Mouse (Mus musculus): ENCODE measurements around the gene Abcc3. TPM values are rescaled to one million over a fixed set of nuclear protein-coding genes. Genes with fewer than 3 reads are reported as not detected.
"Not testable (repeated sequence)": the region's sequence is repeated elsewhere in the genome, so short reads cannot be mapped to it uniquely, and the experiment has no call there.

Abcc3 gene
- polyA plus RNA-seq, 2 experiments, result 3.5 to 4.7 TPM

DNA sequence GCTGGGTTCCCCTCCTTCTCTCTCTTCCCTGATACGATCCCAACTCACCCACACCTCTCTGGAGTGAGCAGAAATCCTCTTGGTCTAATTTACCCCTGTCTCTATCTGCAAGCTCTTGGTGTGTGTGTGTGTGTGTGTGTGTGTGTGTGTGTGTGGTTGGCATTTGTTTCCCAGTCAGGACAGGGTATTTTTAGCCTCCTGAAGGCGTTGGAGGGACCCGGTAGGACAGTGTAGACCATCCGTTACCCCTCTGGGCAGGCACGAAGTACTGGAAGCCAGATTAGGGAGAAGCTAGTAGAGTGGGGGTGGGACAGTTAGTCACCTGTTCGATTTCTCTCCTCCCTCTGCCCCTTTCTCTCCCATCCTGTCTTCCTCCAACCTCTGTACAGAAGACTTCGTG is 1.3 kb upstream of the Abcc3 start:
- H3K36me3 ChIP-seq (replicated peaks; ENCODE audit: control insufficient read depth, insufficient read depth, low read depth), result no peaks in the 10 kb centered on the region
- no peak overlapping the region for H3K4me2 ChIP-seq (ENCODE audit: low read depth)
- H3K27ac ChIP-seq, result no peak overlapping the region
- ATAC-seq (ENCODE audit: insufficient read depth) (no peak), DNase-seq (ENCODE audit: low read depth in 3 of 3, low spot score in 3 of 3) (no peak)
- no peaks in the 10 kb centered on the region for H3K9me3 ChIP-seq (ENCODE audit: control insufficient read depth, low read length)
- H3K9ac ChIP-seq (replicated peaks), result no peak overlapping the region
- peaks cover 2% of the 10 kb centered on the region; the same call in 1 of the 2 replicates for H3K27me3 ChIP-seq (ENCODE audit: control insufficient read depth, insufficient read depth, low read length)
- H3K4me1 ChIP-seq (replicated peaks; ENCODE audit: control insufficient read depth in 2 of 2, insufficient read depth in 2 of 2, low read length in 1 of 2), result no peaks in the 10 kb centered on the region
- H3K4me3 ChIP-seq (ENCODE audit: insufficient read depth in 1 of 2, low read depth in 2 of 2, low read length in 2 of 2), result no peak overlapping the region
- 53% methylated on average over 7 of the region's 7 CpGs for WGBS (ENCODE audit: insufficient replicate concordance)
- TF ChIP-seq CTCF (IDR thresholded peaks at IDR 0.05; ENCODE audit: low read depth) (no peak), EP300 (IDR thresholded peaks at IDR 0.05; ENCODE audit: low read depth) (no peak)

DNA sequence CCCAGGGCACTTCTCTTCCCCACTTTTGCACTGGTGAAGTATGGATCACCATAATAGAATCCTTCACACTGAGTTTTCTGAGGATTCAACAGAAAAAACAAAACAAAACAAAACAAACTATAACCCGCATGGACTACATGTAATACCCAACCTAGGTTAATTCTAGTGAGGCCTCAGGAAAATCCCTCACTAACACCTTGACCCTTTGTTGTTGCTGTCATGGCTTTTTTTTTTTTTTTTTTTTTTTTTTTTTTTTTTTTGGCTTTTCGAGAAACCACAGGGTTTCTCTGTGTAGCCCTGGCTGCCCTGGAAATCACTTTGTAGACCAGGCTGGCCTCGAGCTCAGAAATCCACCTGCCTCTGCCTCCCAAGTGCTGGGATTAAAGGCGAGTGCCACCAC is 693 bp upstream of the Abcc3 start:
- not testable (repeated sequence) for H3K4me1 ChIP-seq (replicated peaks; ENCODE audit: control insufficient read depth in 2 of 2, insufficient read depth in 2 of 2, low read length in 1 of 2); ATAC-seq (ENCODE audit: insufficient read depth); DNase-seq (ENCODE audit: low read depth in 3 of 3, low spot score in 3 of 3); H3K4me3 ChIP-seq (ENCODE audit: insufficient read depth in 1 of 2, low read depth in 2 of 2, low read length in 2 of 2); H3K27me3 ChIP-seq (ENCODE audit: control insufficient read depth, insufficient read depth, low read length); H3K4me2 ChIP-seq (ENCODE audit: low read depth); H3K9ac ChIP-seq (replicated peaks); H3K27ac ChIP-seq; H3K36me3 ChIP-seq (replicated peaks; ENCODE audit: control insufficient read depth, insufficient read depth, low read depth); H3K9me3 ChIP-seq (ENCODE audit: control insufficient read depth, low read length)
- whole genome bisulfite sequencing (ENCODE audit: insufficient replicate concordance), result 54% methylated on average over 4 of the region's 4 CpGs

DNA sequence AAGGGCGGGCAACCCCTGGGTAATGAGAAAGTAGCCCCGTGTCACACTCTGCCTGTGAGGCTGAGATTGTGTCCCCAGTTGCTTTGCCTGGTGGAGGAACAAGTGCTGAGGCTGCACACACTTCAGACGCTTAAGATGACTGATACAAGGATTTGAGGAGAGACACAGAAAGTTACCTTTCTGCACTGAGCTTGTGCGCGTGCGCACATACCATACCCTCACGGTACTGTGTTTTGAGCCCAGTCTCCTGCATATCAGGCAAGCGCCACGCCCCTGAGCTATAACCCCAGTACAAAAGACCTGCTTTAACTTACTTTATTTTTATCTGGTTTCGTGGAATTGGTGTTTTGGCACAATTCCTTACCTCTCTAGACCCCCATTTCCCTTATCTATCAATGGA is 1.1 kb downstream of the Abcc3 start:
- Histone ChIP-seq H3K27ac (no peak overlapping the region), H3K4me3 (ENCODE audit: insufficient read depth in 1 of 2, low read depth in 2 of 2, low read length in 2 of 2) (no peak overlapping the region), H3K4me2 (ENCODE audit: low read depth) (no peak overlapping the region), H3K27me3 (ENCODE audit: control insufficient read depth, insufficient read depth, low read length) (peaks cover 2% of the 10 kb centered on the region; the same call in 1 of the 2 replicates), H3K36me3 (replicated peaks; ENCODE audit: control insufficient read depth, insufficient read depth, low read depth) (no peaks in the 10 kb centered on the region), H3K9me3 (ENCODE audit: control insufficient read depth, low read length) (no peaks in the 10 kb centered on the region), H3K9ac (replicated peaks) (no peak overlapping the region), H3K4me1 (replicated peaks; ENCODE audit: control insufficient read depth in 2 of 2, insufficient read depth in 2 of 2, low read length in 1 of 2) (peaks cover 0 to 1% of the 10 kb centered on the region in 2 experiments; a peak in 1 of 4 replicates)
- ATAC-seq (ENCODE audit: insufficient read depth) (no peak), DNase-seq (ENCODE audit: low read depth in 3 of 3, low spot score in 3 of 3) (no peak)
- WGBS (ENCODE audit: insufficient replicate concordance), result 70% methylated on average over 10 of the region's 10 CpGs
- TF ChIP-seq CTCF (IDR thresholded peaks at IDR 0.05; ENCODE audit: low read depth), result no peak
- no peak for TF ChIP-seq EP300 (IDR thresholded peaks at IDR 0.05; ENCODE audit: low read depth)

DNA sequence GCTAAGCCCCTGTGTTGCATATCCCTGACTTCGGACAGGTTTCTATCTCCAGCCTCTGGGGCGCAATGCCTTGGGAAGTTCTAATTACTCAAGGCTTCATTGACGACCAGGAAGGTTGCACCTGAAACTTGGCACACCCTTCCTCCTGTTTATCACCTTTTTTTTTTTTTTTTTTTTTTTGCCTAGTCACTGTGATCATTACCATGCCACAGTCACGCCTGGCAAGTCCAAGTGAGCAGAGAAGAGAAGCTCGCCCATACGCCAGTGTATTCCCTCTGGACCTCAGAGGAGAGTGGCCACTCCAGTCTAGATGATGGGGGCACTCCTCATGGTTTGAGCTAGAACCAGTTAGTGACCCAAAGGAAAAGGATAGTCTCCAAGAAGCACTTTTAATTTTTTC is 2.0 kb downstream of the Abcc3 start:
- no peak for DNase-seq (ENCODE audit: low read depth in 3 of 3, low spot score in 3 of 3)
- H3K9ac ChIP-seq (replicated peaks), result no peak overlapping the region
- 66% methylated on average over 6 of the region's 6 CpGs for whole genome bisulfite sequencing (ENCODE audit: insufficient replicate concordance)

DNA sequence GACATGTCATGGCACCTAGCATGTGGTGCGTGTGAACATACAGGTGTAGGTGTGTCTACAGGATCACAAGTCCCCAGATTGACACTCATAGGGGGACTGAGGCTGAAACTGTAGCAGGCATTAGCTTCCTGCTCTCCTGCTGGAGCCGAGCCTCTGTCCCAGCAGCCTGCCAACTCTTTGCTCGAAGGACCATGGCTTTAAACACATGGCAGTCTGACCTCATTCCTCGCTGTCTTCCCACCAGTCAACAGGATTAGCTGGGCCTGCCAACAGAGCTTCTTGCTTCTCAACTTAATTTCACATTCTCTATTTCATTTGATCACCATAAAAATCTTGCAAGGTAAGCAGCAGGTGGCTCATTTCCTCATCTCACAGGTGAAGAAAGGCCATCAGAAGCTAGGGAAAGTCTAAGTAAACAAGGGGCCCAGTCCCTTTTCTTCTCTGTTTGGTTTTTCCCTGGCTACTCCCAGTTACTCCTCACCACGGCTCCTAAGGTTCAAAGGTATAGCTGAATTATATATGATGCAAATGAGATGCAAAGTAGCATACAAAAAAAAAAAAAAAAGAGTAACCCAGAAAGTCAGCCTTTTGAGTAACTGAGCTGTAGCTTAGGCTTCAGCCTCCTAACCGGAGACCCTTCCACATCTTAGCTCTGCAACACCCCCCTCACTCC is 2.9 kb downstream of the Abcc3 start:
- no peak overlapping the region for H3K27ac ChIP-seq

More for the DNA sequence above, 2.0 kb downstream of the Abcc3 start:
- Histone ChIP-seq H3K4me2 (ENCODE audit: low read depth) (no peak overlapping the region), H3K27ac (no peak overlapping the region), H3K9me3 (ENCODE audit: control insufficient read depth, low read length) (no peaks in the 10 kb centered on the region), H3K4me1 (replicated peaks; ENCODE audit: control insufficient read depth in 2 of 2, insufficient read depth in 2 of 2, low read length in 1 of 2) (peaks cover 0 to 4% of the 10 kb centered on the region in 2 experiments; a peak in 1 of 4 replicates), H3K4me3 (ENCODE audit: insufficient read depth in 1 of 2, low read depth in 2 of 2, low read length in 2 of 2) (no peak overlapping the region), H3K27me3 (ENCODE audit: control insufficient read depth, insufficient read depth, low read length) (peaks cover 2% of the 10 kb centered on the region; the same call in 1 of the 2 replicates), H3K36me3 (replicated peaks; ENCODE audit: control insufficient read depth, insufficient read depth, low read depth) (no peaks in the 10 kb centered on the region)
- no peak for TF ChIP-seq CTCF (IDR thresholded peaks at IDR 0.05; ENCODE audit: low read depth)
- no peak for ATAC-seq (ENCODE audit: insufficient read depth)

More for the DNA sequence above, 2.9 kb downstream of the Abcc3 start:
- H3K27me3 ChIP-seq (ENCODE audit: control insufficient read depth, insufficient read depth, low read length), result peaks cover 2% of the 10 kb centered on the region; the same call in 1 of the 2 replicates
- no peaks in the 10 kb centered on the region for H3K9me3 ChIP-seq (ENCODE audit: control insufficient read depth, low read length)
- H3K4me2 ChIP-seq (ENCODE audit: low read depth), result no peak overlapping the region
- ATAC-seq (ENCODE audit: insufficient read depth), result no peak
- H3K4me1 ChIP-seq (replicated peaks; ENCODE audit: control insufficient read depth in 2 of 2, insufficient read depth in 2 of 2, low read length in 1 of 2), result peaks cover 0 to 4% of the 10 kb centered on the region in 2 experiments; a peak in 1 of 4 replicates
- WGBS (ENCODE audit: insufficient replicate concordance), result 50% methylated on average over 6 of the region's 6 CpGs
- H3K36me3 ChIP-seq (replicated peaks; ENCODE audit: control insufficient read depth, insufficient read depth, low read depth), result no peaks in the 10 kb centered on the region
- no peak overlapping the region for H3K9ac ChIP-seq (replicated peaks)
- no peak for DNase-seq (ENCODE audit: low read depth in 3 of 3, low spot score in 3 of 3)
- TF ChIP-seq CTCF (IDR thresholded peaks at IDR 0.05; ENCODE audit: low read depth) (no peak), EP300 (IDR thresholded peaks at IDR 0.05; ENCODE audit: low read depth) (no peak)
- H3K4me3 ChIP-seq (ENCODE audit: insufficient read depth in 1 of 2, low read depth in 2 of 2, low read length in 2 of 2), result no peak overlapping the region
